ENCODE assay signal across 16 mouse cellular contexts in the genomic region with DNA sequence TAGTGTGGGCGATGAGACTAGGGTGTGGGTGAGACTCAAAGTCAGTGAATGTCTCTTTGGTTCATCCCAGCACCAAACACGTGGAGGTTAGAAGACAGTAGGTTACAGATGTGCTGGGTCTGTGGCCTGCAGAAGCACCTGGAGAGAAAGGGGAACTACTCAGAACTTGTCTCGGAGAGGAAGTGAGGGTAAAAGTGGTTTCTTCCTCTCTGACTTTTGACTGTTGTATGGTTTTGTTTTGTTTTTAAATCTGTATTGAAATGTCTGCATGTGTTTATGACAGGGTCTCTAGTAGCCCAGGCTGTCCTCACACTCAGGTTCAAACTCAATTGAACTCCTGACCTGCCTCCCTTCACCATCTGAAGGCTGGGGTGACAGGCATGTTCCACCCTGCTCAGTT. TPM values are rescaled to one million over a fixed set of nuclear protein-coding genes. Genes with fewer than 3 reads are reported as not detected.
DNase-seq lines count a peak whose midpoint lies in the region; ATAC-seq and TF ChIP-seq lines count a peak whose summit lies in the region.
"Had no signal": no experiment of that assay in that cellular context is flagged by ENCODE, and none has a peak within 500 bp of the region (broad histone marks: within the 10 kb centered on the region; RNA-seq: fewer than 3 reads in every experiment).

No protein-coding gene starts in this region.

- no peak for TF ChIP-seq CTCF in heart, postnatal 0 days (IDR thresholded peaks at IDR 0.05; ENCODE audit: low read depth)
- TF ChIP-seq CTCF in cerebellum, adult 2 months (IDR thresholded peaks at IDR 0.05; ENCODE audit: borderline replicate concordance, insufficient read depth, low read depth, low read length), result no peak

- no peaks in the 10 kb centered on the region for H3K36me3 ChIP-seq in heart, postnatal 0 days (replicated peaks; ENCODE audit: control insufficient read depth, insufficient read depth, low read length)
- H3K36me3 ChIP-seq in midbrain, embryonic 14.5 days (ENCODE audit: control insufficient read depth, insufficient read depth, low read length), result no peaks in the 10 kb centered on the region
- H3K36me3 ChIP-seq: forebrain, embryonic 15.5 days had no signal

- peak overlapping the region; percentile 68; the same call in 1 of the 2 replicates for H3K27ac ChIP-seq in heart, postnatal 0 days (ENCODE audit: low read depth)
- H3K27ac ChIP-seq in cerebellum, adult 2 months (ENCODE audit: insufficient read depth, low read length), result no peak overlapping the region
- H3K27ac ChIP-seq in midbrain, embryonic 14.5 days (replicated peaks; ENCODE audit: low read depth, low read length), result no peak overlapping the region
- H3K27ac ChIP-seq: embryonic facial prominence, embryonic 13.5 days; forebrain, embryonic 15.5 days; limb, embryonic 12.5 days had no signal

- no peaks in the 10 kb centered on the region for H3K27me3 ChIP-seq in heart, postnatal 0 days (ENCODE audit: control insufficient read depth, insufficient read depth, low read length)
- no peaks in the 10 kb centered on the region for H3K27me3 ChIP-seq in cerebellum, adult 2 months (ENCODE audit: control insufficient read depth, insufficient read depth, low read length)
- no peaks in the 10 kb centered on the region for H3K27me3 ChIP-seq in midbrain, embryonic 14.5 days (ENCODE audit: control insufficient read depth, insufficient read depth, low read length)
- H3K27me3 ChIP-seq: embryonic facial prominence, embryonic 13.5 days; forebrain, embryonic 15.5 days; limb, embryonic 12.5 days had no signal

- no peak for TF ChIP-seq EP300 in heart, postnatal 0 days (IDR thresholded peaks at IDR 0.05; ENCODE audit: low read depth)

- no peaks in the 10 kb centered on the region for H3K9me3 ChIP-seq in heart, postnatal 0 days (replicated peaks; ENCODE audit: control insufficient read depth, low read length)
- no peaks in the 10 kb centered on the region for H3K9me3 ChIP-seq in midbrain, embryonic 14.5 days (ENCODE audit: control insufficient read depth, low read length)
- H3K9me3 ChIP-seq: embryonic facial prominence, embryonic 13.5 days; forebrain, embryonic 15.5 days; limb, embryonic 12.5 days had no signal

- peaks cover 33% of the 10 kb centered on the region for H3K4me1 ChIP-seq in heart, postnatal 0 days (ENCODE audit: control insufficient read depth, insufficient read depth)
- H3K4me1 ChIP-seq in cerebellum, adult 2 months (ENCODE audit: control insufficient read depth, insufficient read depth, low read length), result peaks cover 6% of the 10 kb centered on the region
- no peaks in the 10 kb centered on the region for H3K4me1 ChIP-seq in midbrain, embryonic 14.5 days (ENCODE audit: control insufficient read depth, insufficient read depth, low read length)

- no peak overlapping the region for H3K4me2 ChIP-seq in heart, postnatal 0 days (ENCODE audit: low read depth, low read length)
- no peak overlapping the region for H3K4me2 ChIP-seq in midbrain, embryonic 14.5 days (ENCODE audit: low read length)
- H3K4me2 ChIP-seq: embryonic facial prominence, embryonic 13.5 days; forebrain, embryonic 15.5 days; limb, embryonic 12.5 days had no signal

- no peak overlapping the region for H3K9ac ChIP-seq in heart, postnatal 0 days (replicated peaks; ENCODE audit: low read depth, low read length)
- no peak overlapping the region for H3K9ac ChIP-seq in midbrain, embryonic 14.5 days (replicated peaks; ENCODE audit: low read length)
- H3K9ac ChIP-seq: embryonic facial prominence, embryonic 13.5 days; forebrain, embryonic 15.5 days; limb, embryonic 12.5 days had no signal

- no peak overlapping the region for H3K4me3 ChIP-seq in heart, postnatal 0 days (ENCODE audit: low read depth, low read length)
- no peak overlapping the region for H3K4me3 ChIP-seq in cerebellum, adult 2 months (replicated peaks; ENCODE audit: insufficient read depth, low read depth, low read length)
- no peak overlapping the region for H3K4me3 ChIP-seq in midbrain, embryonic 14.5 days (replicated peaks; ENCODE audit: low read depth, low read length)
- H3K4me3 ChIP-seq: embryonic facial prominence, embryonic 13.5 days; forebrain, embryonic 15.5 days; limb, embryonic 12.5 days had no signal

- no peak for DNase-seq in heart, postnatal 0 days (ENCODE audit: low spot score)
- DNase-seq in heart, postnatal 4 days, result no peak
- peak; percentile 83 for DNase-seq in induced T-regulatory cell, adult 2 months (ENCODE audit: low read depth)
- peak; percentile 89 for DNase-seq in thymus, postnatal 0 days (ENCODE audit: low spot score)
- no peak for DNase-seq in urinary bladder, postnatal 4 days (ENCODE audit: low spot score in 2 of 2)
- DNase-seq in cerebellum, adult 2 months, result no peak
- no peak for DNase-seq in midbrain, embryonic 14.5 days
- DNase-seq: adrenal gland, adult 2 months; cerebellum, adult 11-12 months; right cerebral cortex, postnatal 14 days had no signal

- no peak for TF ChIP-seq POLR2A in cerebellum, adult 2 months (IDR thresholded peaks at IDR 0.05; ENCODE audit: borderline replicate concordance, insufficient read depth, low read length)

- 71% methylated on average over 3 of the region's 3 CpGs for WGBS in heart, postnatal 0 days
- WGBS in cerebellum, adult 2 months, result 75% methylated on average over 3 of the region's 3 CpGs
- 86% methylated on average over 3 of the region's 3 CpGs for WGBS in midbrain, embryonic 14.5 days

- ATAC-seq in heart, postnatal 0 days (ENCODE audit: insufficient read depth, low read depth), result no peak
- peak; percentile 76 for ATAC-seq in CD4-positive, CD25-positive, alpha-beta regulatory T cell, adult 4 months
- ATAC-seq in midbrain, embryonic 14.5 days (ENCODE audit: low FRiP score, low TSS enrichment), result no peak
- ATAC-seq: forebrain, embryonic 15.5 days; intestine, postnatal 0 days had no signal

RNA-seq across cellular contexts. Expression of gene Slc44a2, which starts 7.5 kb away (rescaled TPM):
- 44.0 and 84.8 TPM in 2 replicates for total RNA-seq in heart, postnatal 0 days (2014; rRNA removed; ENCODE audit: low replicate concordance)
- polyA plus RNA-seq in heart, postnatal 0 days (2015; fragmentation: Nextera tagmentation; extraction: Ambion mirVana), result 45.0 and 46.5 TPM in 2 replicates
- total RNA-seq in heart, postnatal 4 days (2021), result 10 to 100 TPM; 63.4 to 65.0 TPM
- polyA plus RNA-seq in CD4-positive, CD25-positive, alpha-beta regulatory T cell, adult 4 months (2017; shearing (Covaris generic)), result 100 to 1,000 TPM; 242 to 364 TPM
- polyA plus RNA-seq in thymus, postnatal 0 days (2015; fragmentation: Nextera tagmentation; extraction: Ambion mirVana), result 161 and 167 TPM in 2 replicates
- polyA plus RNA-seq in cerebellum, adult 2 months (2012; rRNA removed), result 67.7 and 70.3 TPM in 2 replicates
- polyA plus RNA-seq in midbrain, embryonic 14.5 days (2014; fragmentation: Nextera tagmentation; extraction: Ambion mirVana), result 49.3 and 67.4 TPM in 2 replicates

RNA-seq across cellular contexts. Expression of gene Ap1m2, which starts 15.9 kb away (rescaled TPM):
- total RNA-seq in heart, postnatal 0 days (2014; rRNA removed; ENCODE audit: low replicate concordance), result 0.46 and 0.57 TPM in 2 replicates
- polyA plus RNA-seq in heart, postnatal 0 days (2015; fragmentation: Nextera tagmentation; extraction: Ambion mirVana), result 0.15 TPM in 1 of 2 replicates, not detected in the other
- total RNA-seq in heart, postnatal 4 days (2021), result not detected
- polyA plus RNA-seq in CD4-positive, CD25-positive, alpha-beta regulatory T cell, adult 4 months (2017; shearing (Covaris generic)), result 1 to 10 TPM; 2.4 to 2.9 TPM
- polyA plus RNA-seq in thymus, postnatal 0 days (2015; fragmentation: Nextera tagmentation; extraction: Ambion mirVana), result 20.2 and 21.0 TPM in 2 replicates
- 1.6 and 1.8 TPM in 2 replicates for polyA plus RNA-seq in cerebellum, adult 2 months (2012; rRNA removed)
- polyA plus RNA-seq in midbrain, embryonic 14.5 days (2014; fragmentation: Nextera tagmentation; extraction: Ambion mirVana), result 0.88 and 1.5 TPM in 2 replicates
- total RNA-seq: adrenal gland, adult 2 months; heart, adult 8-10 months had no signal
- polyA plus RNA-seq: adrenal gland, adult 2 months had no signal

RNA-seq across cellular contexts. Expression of gene Cdkn2d, which starts 36.8 kb away (rescaled TPM):
- 67.4 and 103 TPM in 2 replicates for total RNA-seq in heart, postnatal 0 days (2014; rRNA removed; ENCODE audit: low replicate concordance)
- 65.8 and 67.5 TPM in 2 replicates for polyA plus RNA-seq in heart, postnatal 0 days (2015; fragmentation: Nextera tagmentation; extraction: Ambion mirVana)
- total RNA-seq in heart, postnatal 4 days (2021), result 10 to 100 TPM; 49.5 to 54.6 TPM
- 100 to 1,000 TPM; 124 to 126 TPM for polyA plus RNA-seq in CD4-positive, CD25-positive, alpha-beta regulatory T cell, adult 4 months (2017; shearing (Covaris generic))
- polyA plus RNA-seq in thymus, postnatal 0 days (2015; fragmentation: Nextera tagmentation; extraction: Ambion mirVana), result 216 and 234 TPM in 2 replicates
- 76.6 and 88.6 TPM in 2 replicates for polyA plus RNA-seq in cerebellum, adult 2 months (2012; rRNA removed)
- 84.9 and 95.7 TPM in 2 replicates for polyA plus RNA-seq in midbrain, embryonic 14.5 days (2014; fragmentation: Nextera tagmentation; extraction: Ambion mirVana)

RNA-seq across cellular contexts. Expression of gene Ilf3, which starts 39.6 kb away (rescaled TPM):
- total RNA-seq in heart, postnatal 0 days (2014; rRNA removed; ENCODE audit: low replicate concordance), result 34.7 and 37.3 TPM in 2 replicates
- polyA plus RNA-seq in heart, postnatal 0 days (2015; fragmentation: Nextera tagmentation; extraction: Ambion mirVana), result 53.6 and 58.4 TPM in 2 replicates
- 10 to 100 TPM; 79.5 to 80.1 TPM for total RNA-seq in heart, postnatal 4 days (2021)
- polyA plus RNA-seq in CD4-positive, CD25-positive, alpha-beta regulatory T cell, adult 4 months (2017; shearing (Covaris generic)), result 100 to 1,000 TPM; 127 to 203 TPM
- polyA plus RNA-seq in thymus, postnatal 0 days (2015; fragmentation: Nextera tagmentation; extraction: Ambion mirVana), result 138 TPM in 2 replicates
- 81.0 and 81.1 TPM in 2 replicates for polyA plus RNA-seq in cerebellum, adult 2 months (2012; rRNA removed)
- polyA plus RNA-seq in midbrain, embryonic 14.5 days (2014; fragmentation: Nextera tagmentation; extraction: Ambion mirVana), result 212 and 267 TPM in 2 replicates

RNA-seq across cellular contexts. Expression of gene Kri1, which starts 40.3 kb away (rescaled TPM):
- total RNA-seq in heart, postnatal 0 days (2014; rRNA removed; ENCODE audit: low replicate concordance), result 7.0 and 16.3 TPM in 2 replicates
- 5.9 and 9.1 TPM in 2 replicates for polyA plus RNA-seq in heart, postnatal 0 days (2015; fragmentation: Nextera tagmentation; extraction: Ambion mirVana)
- total RNA-seq in heart, postnatal 4 days (2021), result 10 to 100 TPM; 18.5 to 21.0 TPM
- 10 to 100 TPM; 25.2 to 45.3 TPM for polyA plus RNA-seq in CD4-positive, CD25-positive, alpha-beta regulatory T cell, adult 4 months (2017; shearing (Covaris generic))
- 17.9 and 25.1 TPM in 2 replicates for polyA plus RNA-seq in thymus, postnatal 0 days (2015; fragmentation: Nextera tagmentation; extraction: Ambion mirVana)
- 46.8 and 48.2 TPM in 2 replicates for polyA plus RNA-seq in cerebellum, adult 2 months (2012; rRNA removed)
- polyA plus RNA-seq in midbrain, embryonic 14.5 days (2014; fragmentation: Nextera tagmentation; extraction: Ambion mirVana), result 12.9 and 16.9 TPM in 2 replicates

Comparison
In these comparisons a context has a peak if more than half of its experiments do, and no peak if none do; other contexts are left out.
1. DNase-seq: peak in induced T-regulatory cell, adult 2 months (single experiment) and thymus, postnatal 0 days (single experiment); none in heart, postnatal 0 days (single experiment), heart, postnatal 4 days (single experiment), urinary bladder, postnatal 4 days (0 of 2), cerebellum, adult 2 months (0 of 2) and midbrain, embryonic 14.5 days (single experiment).